Mouse (Mus musculus): Measurements from ENCODE around the gene Sapcd1. TPM values are rescaled to one million over a fixed set of nuclear protein-coding genes. Genes with fewer than 3 reads are reported as not detected.

The Sapcd1 gene
- total RNA-seq, 2 experiments from 2014 or later: 1.7 TPM; not detected in 1

DNA sequence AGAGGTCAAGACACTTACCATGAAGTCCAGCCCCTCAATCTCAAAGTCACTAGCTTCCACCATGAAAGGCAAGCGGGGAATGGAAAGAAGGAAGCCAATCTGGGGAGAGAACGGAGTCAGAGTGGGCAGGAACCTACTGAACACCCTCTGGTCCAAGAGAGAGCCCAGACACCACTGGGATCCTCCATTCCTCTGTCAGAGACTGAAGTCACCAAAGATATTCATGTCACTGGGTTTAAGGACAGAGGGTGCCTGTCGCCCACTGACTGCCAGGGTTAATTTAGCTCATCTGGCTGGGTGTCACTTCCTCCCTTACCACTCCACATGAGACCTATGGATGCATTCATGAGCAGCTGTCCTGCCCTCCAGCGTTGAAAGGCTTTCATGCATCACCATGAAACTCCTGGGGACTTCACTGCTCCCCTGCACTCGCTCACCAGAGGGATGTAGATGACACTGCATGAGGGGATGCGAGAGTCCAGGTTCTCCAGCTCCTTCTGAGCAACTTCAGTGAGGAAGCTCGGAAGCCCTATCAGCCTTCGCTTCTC lies 4.6 kb upstream of the Sapcd1 start:
- ATAC-seq (replicated peaks; ENCODE audit: low FRiP score, poor library complexity, severe bottlenecking): no peak

DNA sequence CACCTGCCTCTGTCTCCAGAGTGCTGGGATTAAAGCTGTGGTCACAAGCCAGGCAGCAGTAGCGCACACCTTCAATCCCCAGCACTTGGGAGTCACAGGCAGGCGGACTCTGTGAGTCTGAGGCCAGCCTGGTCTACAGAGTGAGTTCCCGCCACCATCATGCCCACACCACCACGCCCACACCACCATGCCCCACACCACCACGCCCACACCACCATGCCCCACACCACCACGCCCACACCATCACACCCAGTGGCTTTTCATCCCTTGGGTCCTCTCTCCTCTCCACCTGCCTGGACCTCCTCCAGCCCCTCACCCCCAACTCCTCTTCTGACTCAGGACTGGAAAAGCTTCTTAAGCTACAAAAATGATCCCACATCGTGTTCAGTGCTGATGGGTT lies 4.1 kb upstream of the Sapcd1 start:
- ATAC-seq (replicated peaks; ENCODE audit: low FRiP score, poor library complexity, severe bottlenecking): peak; percentile 76

DNA sequence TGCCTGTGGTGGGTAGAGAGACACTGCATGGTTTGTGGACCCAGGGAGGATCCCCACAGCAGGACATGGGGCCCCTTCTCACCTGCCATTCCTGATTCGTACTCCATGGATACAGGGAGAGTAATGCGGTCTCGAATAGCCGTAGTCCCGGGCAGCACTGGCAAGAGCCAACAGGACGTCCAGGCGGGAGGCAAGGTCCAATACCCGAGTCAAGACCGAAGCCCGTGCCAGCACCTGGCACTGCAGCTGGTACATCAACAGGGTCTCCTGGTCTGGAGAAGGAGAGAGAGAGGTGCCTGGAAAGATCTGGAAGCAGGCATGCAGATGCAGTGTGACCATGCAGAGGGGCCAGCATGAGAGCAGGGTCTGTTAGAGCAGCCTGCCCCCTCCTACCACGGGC lies 3.5 kb upstream of the Sapcd1 start:
- no peak for ATAC-seq (replicated peaks; ENCODE audit: low FRiP score, poor library complexity, severe bottlenecking)

DNA sequence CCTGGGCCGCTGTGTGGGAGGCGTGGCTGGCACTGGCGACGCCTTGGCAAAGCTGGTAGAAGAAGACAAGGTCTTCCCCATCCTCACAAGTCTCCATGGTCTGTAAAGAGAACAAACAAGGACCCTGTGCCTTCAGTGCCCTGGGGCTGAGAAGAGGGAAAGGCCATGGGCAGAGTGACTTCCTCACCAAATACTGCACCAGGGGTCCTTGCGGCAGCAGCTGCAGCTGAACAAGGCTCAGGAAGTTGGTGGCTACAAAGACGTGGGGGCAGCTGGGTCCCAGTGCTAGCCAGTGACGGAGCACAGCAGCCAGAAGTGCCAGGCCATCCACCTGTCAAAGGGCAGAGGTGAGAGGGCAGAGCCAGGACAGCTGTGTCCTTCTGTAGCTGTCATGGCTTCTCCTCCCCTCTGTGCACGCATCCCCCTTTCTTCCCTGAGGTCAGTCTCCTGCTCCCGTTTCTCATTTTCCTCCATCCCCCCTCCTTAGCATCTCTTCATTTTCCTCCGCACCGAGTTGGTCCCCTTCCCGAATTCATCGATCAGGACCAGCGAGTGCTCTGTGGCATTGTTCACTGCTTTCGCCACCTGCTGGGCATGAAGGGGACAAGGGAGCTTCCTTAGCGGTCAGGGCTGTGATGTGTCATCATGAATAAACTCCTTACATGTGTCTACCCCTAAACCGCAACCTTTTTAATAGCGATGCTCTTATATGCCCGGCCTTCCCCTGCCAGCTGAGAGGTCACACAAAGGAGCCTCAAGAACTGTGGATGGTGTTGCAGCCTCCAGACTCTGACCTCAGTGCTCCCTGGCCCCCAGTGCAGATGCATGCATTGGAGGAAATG lies 2.1 kb upstream of the Sapcd1 start:
- peak; percentile 40; the same call in 1 of the 2 replicates for ATAC-seq (replicated peaks; ENCODE audit: low FRiP score, poor library complexity, severe bottlenecking)

DNA sequence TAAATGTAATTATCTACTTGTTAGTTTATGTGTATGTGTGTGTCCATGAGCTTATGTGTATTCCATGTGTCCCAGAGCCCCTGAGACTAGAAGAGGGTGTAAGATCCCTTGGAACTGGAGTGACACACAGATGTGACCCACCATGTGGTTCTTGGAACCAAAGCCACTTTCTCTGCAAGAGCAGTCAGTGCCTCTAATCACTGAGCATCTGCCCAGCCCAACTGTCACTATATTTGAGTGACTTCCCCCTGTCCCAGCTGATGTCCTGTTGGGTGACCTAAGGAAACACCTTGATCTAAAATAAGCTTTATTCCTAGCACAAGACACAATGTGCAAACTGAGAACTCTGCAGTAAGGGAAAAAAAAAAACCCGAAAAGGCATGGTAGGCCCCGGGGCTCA lies 499 bp upstream of the Sapcd1 start:
- no peak for ATAC-seq (replicated peaks; ENCODE audit: low FRiP score, poor library complexity, severe bottlenecking)

DNA sequence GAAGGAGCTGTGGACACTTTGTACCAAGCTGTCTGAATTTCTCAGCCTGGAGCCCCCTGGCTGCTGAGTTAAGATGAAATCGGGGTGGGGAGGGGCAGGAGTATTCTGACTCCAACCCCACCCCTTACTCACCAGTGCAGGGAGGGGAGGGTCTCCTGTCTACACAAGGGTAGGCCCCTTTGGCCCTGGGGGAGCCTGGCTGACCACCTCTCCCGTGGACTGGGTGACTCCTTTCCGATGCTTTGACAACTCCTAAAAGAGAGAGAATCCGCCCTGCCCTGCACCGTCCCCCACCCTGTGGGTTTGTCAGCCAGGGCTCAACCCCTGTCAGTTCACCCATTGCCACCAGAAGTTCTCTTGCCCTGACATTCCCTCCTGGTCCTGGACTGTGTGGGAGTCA lies 1.6 kb downstream of the Sapcd1 start:
- no peak for ATAC-seq (replicated peaks; ENCODE audit: low FRiP score, poor library complexity, severe bottlenecking)

DNA sequence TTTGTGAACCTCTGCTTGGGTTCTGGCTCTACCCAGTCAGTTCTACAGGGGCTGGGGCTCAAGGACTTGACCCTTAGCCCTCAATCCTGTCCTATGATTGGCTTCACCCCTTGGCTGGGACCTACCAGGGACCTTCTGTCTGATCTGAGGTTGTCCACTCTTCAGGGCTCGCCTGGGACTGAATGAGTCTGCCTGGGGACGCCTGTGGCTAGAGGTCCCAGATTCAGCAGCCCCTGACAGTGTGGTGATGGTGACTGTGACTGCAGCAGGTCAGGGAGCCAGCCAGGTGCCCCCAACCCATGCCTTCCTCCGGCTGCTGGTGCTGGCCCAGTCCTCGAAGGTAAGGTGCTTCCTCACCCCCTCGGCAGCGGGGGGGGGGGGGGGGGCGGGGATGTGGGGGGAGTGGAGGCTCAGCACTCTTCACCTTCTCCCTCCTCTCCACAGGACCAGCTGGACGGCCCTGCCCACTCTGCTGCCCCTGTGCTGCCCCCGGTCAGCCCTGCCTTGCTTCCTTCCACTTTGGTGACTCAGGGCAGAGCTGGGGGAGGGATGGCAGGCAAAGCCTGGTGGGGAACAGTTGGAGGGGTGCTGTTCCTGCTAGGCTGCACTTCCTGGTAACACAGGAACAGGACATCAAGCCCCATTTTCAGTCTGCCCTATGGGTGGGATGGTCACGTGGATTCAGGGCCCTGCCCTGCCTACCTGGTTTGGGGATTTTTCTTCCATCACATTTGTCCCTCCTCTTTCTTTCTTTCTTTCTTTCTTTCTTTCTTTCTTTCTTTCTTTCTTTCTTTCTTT lies 2.9 kb downstream of the Sapcd1 start:
- ATAC-seq (replicated peaks; ENCODE audit: low FRiP score, poor library complexity, severe bottlenecking): no peak

DNA sequence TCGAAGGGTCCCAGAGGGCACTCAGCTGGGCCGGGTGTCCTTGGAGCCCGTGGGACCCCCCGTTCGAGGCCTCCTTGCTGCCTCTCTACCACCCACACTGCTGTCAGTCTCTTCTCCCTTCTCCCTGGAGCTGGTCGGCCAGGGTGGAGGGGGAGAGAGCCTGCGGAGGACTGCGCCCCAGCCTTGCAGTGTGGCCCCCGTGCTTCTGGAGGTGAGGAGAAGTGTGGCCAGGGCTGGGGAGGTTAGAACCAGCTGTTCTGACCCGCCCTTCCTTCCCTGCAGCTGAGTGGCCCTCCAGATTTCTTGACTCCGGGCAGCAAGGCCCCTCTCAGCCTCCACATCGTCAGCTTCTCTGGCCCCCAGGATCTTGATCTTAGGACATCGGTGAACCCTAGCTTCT lies 3.6 kb downstream of the Sapcd1 start:
- ATAC-seq (replicated peaks; ENCODE audit: low FRiP score, poor library complexity, severe bottlenecking): no peak

DNA sequence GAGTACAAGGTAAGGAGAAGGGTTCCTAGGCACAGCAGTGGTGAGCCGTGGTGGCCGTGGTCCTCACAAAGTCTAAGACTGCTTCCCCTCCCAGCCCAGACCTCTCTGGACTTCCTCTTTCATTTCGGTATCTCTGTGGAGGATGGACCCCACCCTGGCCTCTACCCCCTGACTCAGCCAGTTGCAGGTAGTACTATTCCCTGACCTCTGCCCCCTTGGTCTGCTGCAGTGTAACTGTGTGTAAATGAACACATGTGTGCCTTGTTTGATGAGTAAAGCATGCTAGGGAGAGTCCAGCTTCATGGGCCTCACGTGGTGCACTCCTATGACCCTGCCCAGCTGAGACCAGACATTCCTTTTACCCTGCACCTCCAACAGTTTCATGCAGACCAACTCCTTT lies 4.1 kb downstream of the Sapcd1 start:
- no peak for ATAC-seq (replicated peaks; ENCODE audit: low FRiP score, poor library complexity, severe bottlenecking)

DNA sequence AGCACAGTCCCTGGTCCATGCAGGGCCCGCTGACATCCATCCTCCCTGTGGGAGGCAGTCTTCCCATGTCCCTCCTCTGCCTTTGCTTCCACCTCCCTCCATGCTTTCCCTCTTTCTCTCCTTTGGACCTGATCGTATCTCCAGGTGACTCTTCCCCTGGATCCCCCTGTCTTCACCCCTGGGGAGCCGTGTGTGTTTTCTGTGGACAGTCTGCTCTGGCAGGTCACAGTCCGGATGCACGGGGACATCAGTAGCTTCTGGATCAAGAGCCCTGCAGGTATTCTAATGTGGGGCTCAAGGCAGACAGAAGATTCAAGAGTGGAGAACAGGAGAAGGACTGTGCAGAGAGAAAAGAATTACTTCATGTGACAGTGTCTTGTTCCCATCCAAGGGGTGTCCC lies 4.6 kb downstream of the Sapcd1 start:
- no peak for ATAC-seq (replicated peaks; ENCODE audit: low FRiP score, poor library complexity, severe bottlenecking)

DNA sequence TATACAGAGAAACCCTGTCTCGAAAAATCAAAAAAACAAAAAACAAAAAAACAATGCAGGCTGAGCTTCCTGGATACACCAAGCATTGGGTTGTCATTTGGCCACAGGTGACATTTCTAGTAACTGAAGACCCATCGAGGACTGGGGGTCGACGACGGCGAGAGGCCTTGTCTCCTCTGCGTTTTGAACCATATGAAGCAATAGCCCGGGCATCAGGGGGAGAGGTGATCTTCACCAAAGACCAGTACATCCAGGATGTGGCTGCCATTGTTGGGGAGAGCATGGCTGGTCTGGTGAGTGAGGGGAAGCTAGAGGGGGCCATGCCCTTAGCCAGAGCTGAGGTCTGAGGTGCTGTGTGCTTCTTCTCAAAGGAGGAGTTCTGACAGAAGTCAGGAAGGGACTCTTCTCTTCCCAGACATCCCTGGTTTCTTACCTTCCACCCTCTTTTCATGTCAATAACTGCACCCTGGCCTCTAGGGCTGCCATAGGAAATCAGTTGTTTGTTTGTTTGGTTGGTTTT lies 5.2 kb downstream of the Sapcd1 start:
- ATAC-seq (replicated peaks; ENCODE audit: low FRiP score, poor library complexity, severe bottlenecking): no peak

DNA sequence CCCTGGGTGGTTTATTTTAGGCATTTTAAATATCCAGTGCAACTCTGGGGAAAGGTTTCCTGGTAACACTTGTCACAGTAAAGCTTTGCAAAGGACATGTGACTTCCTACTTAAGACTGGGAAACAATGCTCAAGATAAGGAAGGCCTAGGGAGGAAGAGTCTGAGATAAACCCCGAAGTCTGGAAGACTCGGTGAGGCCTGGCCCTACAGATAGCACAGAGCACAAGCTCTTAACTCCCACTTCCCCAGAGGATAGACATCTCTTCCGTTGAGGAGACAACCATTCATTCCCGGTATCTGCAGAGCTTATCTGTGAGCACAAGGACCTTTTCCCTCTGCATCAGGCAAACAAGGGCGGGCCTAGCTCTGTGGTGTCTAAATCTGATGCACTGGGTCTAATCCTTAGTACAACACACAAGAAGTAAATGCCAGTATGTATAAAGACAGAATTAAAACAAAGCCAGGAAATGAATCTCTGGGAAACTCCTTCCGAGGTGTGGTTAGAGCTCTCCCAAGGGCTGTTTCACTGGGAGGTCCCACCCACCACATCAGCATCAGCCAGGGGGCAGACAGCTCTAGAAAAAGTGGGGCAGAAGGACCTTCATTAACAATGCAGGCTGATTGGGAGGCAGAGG lies 5.9 kb downstream of the Sapcd1 start:
- ATAC-seq (replicated peaks; ENCODE audit: low FRiP score, poor library complexity, severe bottlenecking): no peak

DNA sequence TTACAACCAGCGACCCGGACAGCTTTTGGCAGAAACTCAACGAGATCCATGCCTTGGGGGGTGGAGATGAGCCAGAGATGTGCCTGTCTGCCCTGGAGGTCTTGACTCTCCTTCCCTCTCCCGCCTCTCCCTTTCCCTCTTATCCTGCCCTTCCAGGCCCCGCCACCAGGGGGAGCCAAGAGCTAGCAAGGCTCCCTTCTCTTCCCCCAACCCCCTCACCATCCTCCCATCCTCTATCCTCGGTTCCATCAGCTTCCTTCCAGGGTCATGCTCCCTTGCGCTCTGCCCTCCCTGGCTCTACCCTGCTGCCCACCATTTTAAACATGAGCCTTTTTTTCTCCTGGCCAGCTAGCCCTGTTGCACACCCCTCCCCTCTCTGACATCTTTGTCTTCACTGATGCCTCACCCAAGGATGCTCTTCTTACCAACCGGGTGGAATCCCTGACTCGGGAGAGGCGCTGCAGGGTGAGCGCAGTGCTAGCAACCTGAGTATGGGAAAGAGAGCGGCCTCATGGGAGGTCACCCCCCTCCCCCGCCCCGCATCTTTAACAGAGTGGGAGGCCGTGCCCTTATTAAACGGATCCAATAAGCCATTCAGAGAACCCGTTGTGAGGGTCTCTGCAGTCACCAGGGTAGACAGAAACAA lies 6.5 kb downstream of the Sapcd1 start:
- peak; percentile 71 for ATAC-seq (replicated peaks; ENCODE audit: low FRiP score, poor library complexity, severe bottlenecking)

DNA sequence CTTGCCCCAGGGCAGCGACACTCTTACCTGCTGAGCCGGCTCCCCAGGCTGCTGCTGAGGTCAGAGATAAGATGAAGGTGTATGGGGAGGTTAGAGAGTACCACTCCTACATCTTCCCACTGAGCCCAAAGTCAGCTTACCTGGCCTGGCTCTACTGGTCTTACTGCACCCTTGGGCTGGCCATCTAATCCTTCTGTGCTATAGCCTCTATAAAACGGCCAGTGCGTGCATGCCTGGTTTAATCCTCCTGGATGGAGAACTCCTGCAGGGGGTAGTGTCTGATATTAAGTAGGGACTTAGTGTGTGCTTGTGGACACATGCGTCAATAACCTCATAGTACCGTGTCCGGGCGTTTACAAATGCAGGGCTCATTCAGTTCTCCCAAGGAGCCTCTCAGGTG lies 7.3 kb downstream of the Sapcd1 start:
- ATAC-seq (replicated peaks; ENCODE audit: low FRiP score, poor library complexity, severe bottlenecking): no peak

DNA sequence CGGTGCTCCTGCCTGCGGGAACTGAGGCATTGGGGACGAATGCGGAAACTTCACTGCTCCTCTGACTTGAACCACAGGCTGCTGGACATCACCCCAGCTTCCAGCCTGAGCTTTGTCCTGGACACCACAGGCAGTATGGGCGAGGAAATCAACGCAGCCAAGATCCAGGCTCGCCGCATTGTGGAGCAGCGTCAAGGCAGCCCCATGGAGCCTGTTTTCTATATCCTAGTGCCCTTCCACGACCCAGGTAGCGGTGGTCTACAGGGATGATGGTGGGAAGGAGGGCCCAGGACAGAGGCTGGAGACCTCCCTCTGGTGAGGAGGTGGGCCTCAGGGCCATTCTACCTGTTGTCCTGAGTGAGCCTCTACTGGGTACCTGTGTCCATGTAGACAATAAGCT lies 7.9 kb downstream of the Sapcd1 start:
- no peak for ATAC-seq (replicated peaks; ENCODE audit: low FRiP score, poor library complexity, severe bottlenecking)

DNA sequence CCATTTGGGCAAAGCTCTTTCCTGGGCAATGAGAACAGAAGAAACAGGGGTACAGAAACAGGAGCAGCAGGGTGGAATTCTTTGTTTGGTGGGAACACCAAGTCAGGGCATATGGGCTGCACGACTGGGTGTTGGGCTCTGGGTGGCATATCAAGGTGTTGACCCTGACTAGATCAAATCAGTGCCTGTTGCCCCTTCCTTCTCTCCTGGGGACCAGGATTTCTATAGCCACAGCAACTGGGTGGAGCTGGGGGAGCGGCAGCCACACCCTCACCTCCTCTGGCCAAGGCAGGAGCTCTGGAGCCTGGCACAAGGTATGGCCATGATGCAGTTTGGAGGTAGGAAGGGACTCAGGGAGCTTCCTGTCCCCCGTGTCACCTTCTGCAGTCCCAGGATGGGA lies 9.6 kb downstream of the Sapcd1 start:
- no peak for ATAC-seq (replicated peaks; ENCODE audit: low FRiP score, poor library complexity, severe bottlenecking)

DNA sequence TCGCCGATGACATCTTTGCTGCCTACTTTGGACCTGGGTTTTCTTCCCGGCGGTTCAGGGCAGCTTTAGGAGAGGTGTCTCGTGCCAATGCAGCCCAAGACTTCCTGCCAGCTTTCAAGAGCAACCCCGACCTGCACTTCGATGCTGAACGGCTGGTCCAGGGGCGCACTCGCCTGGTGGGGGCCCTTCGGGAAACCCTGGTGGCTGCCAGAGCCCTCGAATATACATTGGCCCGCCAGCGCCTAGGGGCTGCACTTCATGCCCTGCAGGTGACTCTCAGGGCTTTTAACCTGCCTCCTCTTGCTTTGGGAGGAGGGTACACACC lies 10.1 kb downstream of the Sapcd1 start:
- no peak for ATAC-seq (replicated peaks; ENCODE audit: low FRiP score, poor library complexity, severe bottlenecking)

DNA sequence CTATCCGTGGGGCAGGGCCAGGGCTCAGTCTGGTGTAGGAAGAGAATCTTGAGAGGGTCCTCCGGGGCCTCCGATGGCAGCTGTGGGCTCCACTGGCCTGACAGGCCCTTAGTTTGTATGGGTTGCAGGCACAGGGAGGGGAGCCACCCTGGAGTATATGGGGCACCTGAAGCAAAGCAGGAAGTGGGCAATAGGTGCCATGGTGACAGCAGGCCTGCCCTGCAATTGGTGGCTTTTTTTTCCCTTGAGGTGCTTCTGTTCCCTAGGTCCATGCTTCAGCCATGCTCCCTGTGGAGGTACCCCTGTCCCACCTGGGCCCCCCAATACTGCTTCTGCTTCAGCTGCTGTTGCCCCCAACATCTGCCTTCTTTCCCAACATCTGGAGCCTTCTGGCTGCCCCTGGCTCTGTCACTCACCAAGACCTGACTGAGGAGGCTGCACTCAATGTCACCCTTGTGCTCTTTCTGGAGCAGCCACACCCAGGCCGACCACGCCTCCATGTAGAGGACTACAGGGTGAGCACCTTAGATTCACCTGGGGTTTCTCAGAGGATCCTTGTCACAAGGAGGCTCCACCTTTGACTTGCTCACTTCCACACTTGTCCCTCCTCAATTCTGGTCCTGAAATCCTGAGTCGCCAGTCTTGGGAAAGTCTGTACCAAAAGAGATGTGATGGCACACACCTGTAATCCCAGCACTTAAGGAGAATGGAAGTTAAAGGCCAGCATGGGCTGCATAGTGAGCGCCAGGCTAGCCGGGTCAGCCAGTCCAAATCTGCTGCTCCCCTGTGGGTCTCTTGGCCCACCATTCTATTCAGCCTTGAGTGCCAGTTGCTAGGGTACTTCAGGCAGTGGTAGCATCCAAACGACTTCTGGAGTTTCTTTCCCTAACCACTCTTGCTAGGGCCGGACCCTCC lies 10.8 kb downstream of the Sapcd1 start:
- ATAC-seq (replicated peaks; ENCODE audit: low FRiP score, poor library complexity, severe bottlenecking): no peak

DNA sequence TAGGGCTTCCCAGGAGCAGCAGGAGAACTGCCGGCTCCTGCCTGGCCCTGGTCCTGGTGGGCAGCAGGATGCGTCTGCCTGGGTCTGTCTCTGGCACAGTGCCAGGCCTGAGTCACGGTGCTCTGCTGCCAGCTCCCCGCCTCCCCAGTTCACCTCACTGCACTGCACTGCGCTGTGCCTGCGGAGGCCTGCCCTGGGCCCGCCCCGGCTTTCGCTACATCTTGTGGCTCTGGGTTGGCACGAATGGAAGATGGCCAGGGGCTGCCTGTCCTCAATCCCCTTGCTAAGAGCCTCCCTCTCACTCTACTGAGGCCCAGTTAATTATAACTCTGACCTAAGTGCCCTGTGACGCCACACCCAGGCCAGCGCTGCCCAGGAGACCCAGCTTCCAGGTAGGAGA lies 11.4 kb downstream of the Sapcd1 start, which contains the start of gene Vwa7:
Gene Vwa7, plus strand, starts transcription at position 204 of the 400 bp plus-strand sequence.
- ATAC-seq (replicated peaks; ENCODE audit: low FRiP score, poor library complexity, severe bottlenecking): peak; percentile 52
